Mouse (Mus musculus) MN1 (cell line): ENCODE measurements around the gene Emc7.

Source experiments
- DNase-seq: peaks from one replicate; pipeline ENCODE4 v3.0.0-alpha.2; 2016; ENCODE audit warnings: low spot score

Emc7 gene

DNA sequence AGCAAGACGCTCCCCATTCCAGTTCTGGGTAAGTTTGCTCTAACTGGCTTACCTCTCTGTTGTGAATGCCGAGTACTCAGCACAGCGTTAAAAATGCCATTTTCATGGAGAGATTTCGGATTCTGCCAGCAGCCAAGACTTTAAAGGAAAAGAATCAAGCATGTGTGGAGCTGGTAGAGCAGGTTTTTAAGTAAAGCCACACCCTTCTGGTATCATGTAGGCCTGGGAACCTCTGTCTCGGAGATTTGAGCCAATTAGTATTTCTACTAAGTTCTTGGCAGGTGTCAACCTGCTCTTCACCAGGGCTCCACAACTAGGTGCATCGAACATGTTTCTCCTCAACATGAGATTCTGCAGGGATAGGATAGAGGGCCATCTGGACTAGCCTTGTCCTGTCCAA is 21.8 kb downstream of the Emc7 start:
- DNase-seq, result no peak

DNA sequence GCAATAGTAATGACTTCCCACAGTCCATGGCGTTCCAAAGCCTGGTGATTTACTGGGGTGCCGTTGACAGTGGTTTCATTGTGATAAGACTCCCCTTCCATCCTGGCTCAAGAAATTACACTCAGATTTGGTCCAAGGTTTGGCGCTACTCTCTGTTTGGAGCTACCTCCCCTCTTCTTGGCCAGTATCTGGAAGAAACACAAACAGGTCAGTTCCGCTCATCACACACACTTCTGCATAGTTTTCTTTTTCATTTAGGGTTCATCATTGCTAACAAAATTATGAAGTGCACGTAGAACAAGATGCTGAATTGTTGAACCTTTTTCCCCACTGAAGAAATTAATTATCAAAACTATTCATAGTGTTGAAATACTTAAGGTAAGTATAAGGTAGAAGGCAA is 25.9 kb downstream of the Emc7 start, which contains the start of gene Chrm5:
Gene Chrm5, minus strand, starts transcription at position 101 of the 400 bp plus-strand sequence.
- DNase-seq, result no peak

DNA sequence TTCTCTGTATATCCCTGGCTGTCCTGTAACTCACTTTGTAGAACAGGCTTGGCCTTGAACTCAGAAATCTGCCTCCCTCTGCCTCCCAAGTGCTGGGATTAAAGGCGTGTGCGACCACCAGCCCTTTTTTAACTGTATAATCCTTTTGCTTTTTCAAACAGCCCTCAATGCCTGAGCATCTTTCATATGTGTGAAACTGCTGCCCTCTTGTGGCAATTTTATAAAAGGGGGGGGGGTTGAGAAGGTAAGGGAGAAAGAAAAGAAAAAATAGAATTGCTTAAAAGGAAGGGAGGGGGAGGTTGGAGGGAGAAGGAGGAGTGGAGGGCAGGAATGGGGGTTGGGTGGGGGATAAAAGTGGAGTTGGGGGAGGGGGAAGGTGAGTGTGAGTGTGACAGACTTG is 26.8 kb downstream of the Emc7 start:
- DNase-seq, result peak; percentile 52

DNA sequence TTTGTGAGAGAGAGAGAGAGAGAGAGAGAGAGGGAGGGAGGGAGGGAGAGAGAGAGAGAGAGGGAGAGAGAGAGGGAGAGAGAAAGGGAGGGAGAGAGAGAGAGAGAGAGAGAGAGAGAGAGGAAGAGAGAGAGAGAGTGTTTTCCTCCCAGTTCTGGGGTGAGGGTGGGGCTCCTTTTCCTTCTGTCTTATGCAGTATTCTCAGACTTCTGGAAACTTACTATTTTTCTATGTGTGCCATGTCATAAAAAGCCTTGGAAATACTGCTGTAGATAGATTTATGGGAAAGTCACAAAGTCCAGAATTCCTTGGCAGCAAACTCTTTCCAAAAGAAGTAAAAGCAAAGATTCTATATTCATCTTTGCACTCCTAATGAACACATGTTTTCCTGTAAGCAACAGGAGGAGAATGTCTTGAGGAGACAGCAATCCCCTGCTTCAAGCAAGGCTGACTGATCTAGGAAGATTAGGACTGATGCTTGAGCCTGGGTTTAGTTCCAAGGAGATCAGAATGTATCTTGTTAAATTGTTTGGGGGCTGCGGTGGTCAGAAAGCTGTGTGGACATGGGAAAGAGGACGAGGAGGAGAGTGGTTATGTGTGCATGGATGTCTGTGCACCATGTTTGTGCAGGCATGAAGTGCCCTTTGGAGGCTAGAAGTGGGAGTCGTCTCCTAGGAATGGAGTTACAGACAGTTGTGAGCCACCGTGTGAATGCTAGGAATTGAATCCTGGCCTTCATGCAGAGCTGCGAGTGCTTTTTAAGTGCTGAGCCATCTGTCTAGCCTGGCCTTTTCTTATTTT is 27.9 kb downstream of the Emc7 start:
- no peak for DNase-seq

DNA sequence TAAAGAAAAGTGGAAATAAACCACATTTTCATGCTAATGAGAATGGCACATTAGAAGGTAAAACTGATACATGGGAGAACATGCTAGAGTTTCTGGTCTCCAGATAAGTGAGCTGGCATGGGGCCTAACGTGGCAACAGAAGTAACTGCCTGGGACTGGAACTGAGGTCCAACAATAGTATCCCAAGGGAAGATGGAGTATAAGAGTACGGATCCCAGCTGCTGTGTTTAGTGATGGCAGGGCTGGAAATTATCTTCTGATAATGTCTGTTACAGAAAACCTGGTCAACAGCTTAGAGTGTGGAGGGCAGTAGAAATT is 28.5 kb downstream of the Emc7 start:
- no peak for DNase-seq

DNA sequence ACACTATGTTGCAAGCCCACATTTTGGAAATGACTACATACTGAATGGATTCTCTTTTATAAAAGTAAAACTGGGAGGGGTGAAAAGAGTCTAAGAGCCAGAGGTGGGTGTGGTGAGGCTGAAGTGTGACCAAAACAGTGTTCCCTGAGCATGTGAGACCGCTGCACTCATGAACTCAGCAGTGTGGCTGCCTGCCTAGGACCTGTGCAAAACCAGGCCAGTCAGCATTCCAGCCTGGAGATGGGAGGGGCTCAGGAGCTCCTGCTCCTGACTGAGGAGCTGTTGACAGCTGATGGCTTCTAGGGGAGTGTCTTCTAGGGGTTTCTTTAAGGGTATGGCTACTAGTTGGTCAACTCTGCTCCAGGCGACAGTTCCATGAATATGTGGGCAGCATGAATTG is 30.1 kb downstream of the Emc7 start:
- DNase-seq, result no peak

DNA sequence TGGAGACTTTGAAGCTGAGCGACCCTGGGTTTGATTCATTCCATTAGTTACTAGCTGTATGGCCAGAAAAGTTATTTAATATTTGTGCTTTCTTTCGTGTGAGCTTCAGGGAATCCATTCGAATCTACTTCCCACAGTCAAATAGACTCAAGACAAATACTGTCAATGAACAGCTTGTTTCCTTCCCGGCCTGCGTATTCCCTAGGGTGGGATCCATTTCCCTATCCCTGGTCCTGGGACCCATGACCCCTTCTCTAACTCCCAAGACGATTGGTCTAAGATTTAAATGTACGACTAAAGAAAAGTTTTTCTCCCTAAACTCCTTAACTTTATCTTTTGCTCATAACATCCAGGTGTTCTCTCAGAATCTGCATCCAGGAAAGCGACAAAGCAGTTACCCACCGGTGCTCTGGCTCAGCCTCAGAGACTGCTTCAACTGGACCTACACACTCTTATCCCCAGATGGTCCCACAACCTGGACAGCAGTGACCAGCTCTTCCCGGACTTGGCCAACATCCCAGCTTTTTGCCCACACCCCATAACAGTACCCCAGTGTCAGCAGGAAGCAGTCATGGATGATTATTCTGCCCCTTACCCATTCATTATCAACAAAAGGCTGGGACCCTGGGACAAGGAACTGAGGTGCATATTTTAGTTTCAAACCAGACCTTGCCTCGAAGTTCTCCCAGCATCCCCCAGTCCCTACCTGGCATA is 35.8 kb downstream of the Emc7 start:
- no peak for DNase-seq

DNA sequence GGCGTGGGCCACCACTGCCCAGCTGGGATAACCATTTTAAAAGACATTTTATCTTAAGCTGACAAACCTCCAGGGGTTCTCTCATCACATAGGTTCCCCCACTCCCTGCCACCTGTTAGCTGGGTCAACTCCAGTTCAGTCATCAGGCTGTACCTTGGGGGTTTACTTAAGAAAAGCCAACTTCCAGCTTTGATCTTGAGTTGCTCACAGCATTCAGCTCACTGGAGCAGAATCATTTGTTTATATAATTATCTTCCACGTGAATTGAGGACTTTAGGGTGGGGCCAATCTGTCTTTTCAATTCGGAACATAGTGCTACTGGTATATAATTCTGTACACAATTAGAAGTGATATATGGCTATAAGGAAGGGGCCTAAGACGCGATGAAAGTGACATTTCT is 36.8 kb downstream of the Emc7 start:
- DNase-seq, result peak; percentile 33

DNA sequence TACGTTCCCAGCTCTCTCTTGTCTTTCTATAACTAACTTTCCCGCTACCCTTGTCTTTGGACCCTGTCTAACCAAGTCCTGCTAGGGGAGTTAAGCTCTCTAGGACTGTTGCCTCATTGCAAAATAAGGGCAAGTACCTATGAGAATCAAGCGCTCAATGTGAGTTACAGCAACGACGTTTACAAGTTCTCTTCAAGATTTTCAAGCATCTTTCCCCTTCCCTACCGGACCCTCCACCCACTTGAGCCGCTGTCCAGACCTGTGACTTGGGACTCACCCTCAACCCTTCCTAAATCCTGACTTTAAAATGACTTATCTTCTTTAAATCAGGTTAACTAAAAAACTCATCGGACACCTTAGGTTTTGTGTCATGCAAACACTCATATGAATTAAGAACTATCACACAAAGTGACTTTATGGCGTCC is 37.6 kb downstream of the Emc7 start:
- peak; percentile 35 for DNase-seq

DNA sequence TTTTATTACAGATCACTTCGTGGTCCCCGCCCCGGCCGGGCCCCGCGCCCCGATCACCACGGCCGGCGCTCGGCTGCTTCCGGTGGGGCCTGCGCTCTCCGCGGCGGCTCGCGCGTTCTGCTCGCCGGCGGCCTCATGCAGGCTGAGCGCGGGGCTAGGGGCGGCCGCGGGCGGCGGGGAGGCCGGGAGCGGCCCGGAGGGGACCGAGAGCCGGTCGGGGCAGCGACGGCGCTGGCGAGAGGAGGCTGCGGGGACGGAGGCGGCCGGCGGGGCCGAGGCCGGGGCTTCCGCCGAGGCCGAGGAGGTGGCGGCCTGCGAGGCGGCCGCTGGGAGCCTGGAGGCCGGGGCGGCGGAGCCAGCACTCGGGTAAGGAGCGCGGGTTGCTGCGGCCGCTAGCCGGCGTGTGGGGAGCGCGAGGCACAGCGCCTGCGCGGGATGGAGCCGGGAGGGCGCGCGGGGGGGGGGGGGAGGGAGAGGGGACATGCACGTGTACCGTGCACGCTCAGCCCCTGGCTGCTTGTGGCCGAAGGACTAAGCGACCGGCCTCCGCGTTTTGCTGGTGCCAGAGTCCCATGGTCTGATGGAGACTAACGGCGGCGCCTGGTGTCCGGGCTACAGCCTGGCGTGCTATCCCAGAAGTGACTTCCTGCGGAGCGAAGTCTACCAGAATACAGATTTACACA is 38.2 kb downstream of the Emc7 start, which contains the start of gene Aven:
Gene Aven, plus strand, starts transcription at position 109 of the 683 bp plus-strand sequence.
- peak; percentile 90 for DNase-seq

DNA sequence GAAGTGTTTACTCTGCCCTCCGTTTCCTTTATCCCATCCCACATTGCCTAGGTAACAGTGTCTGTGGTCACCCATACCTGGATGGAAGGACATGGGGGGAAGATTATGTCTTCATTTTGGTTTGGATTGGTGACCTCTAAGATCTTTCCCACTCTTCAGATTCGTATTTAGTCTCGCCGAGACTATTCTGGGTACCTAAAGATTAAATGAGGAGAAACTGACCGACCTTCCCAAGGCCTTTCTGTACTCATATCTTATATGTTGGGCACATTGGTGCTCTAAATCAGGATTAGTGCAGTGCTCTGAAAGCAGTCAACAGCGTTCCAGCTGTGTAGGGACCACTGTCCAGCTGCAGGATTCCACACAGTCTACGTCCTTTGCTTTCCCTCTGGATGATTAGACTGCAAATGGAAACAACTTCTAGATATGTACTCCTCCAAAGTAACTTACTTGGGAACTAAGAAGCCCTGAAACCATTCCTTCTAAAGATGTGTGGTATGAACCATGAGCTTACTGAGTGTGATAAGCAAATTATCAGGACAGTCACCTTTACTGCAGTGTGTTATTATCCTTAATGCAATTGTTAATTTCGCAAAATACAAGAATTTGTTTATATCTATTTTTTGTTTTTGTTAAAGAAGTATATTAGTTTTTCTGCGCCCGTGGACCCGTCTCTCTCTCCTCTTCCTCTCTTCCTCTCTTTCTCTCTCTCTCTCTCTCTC is 38.9 kb downstream of the Emc7 start:
- DNase-seq, result no peak

DNA sequence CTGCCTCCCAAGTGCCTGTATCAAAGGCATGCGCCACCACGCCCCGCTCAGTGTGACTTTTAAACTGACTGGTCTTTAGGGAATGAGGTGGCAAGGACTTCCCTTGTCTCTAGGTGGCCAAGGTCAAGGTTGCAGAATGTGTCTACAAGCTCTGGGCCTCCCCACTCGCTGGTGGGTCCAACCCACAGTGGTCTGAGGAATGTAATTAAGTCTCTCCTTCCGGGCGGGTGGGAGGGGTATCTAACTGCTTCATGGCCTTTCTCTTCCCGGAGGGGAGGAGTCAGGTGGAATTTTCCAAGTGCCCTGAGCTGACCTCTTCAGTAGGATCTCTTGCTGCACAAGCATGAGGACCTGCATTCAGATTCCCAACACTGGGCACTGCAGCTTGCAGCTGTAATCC is 43.1 kb downstream of the Emc7 start:
- no peak for DNase-seq

DNA sequence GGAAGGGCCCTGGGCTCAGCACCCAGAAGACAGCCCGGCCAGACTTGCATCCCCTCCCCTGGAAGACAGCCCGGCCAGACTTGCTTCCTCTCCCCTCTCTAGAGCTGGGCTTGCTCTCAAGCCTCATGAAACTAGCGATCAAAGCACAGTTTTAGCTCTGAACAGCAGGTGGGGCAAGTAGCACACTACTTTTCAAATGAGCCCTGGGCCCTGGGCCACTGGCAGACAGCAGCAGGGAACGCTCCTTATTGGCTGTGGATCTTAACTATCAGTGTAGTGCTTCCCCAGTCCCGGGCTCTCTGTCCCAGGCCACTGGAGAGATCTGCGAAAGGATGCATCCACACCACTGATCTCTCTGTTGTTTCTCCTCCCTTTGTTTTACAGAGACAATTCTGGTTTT is 46.4 kb downstream of the Emc7 start:
- DNase-seq, result peak; percentile 81

DNA sequence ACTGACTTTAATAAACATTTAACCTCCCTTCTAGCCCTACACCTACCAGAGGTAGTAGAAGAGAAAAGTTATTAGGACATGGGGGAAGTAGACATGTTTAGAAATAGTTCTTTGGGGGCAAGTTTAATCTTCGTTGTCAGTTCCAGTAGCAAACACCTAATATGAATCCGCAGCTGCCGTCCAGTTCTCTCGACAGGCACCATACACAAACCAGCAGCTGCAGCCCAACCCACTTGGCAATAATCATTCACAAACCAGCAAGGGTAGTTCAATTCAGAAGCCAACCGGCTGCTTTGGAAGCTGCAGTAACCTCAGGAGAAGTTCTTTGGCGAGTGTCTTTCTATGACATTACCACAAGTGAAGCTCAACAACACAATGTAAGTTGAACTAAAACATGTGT is 49.2 kb downstream of the Emc7 start:
- no peak for DNase-seq

DNA sequence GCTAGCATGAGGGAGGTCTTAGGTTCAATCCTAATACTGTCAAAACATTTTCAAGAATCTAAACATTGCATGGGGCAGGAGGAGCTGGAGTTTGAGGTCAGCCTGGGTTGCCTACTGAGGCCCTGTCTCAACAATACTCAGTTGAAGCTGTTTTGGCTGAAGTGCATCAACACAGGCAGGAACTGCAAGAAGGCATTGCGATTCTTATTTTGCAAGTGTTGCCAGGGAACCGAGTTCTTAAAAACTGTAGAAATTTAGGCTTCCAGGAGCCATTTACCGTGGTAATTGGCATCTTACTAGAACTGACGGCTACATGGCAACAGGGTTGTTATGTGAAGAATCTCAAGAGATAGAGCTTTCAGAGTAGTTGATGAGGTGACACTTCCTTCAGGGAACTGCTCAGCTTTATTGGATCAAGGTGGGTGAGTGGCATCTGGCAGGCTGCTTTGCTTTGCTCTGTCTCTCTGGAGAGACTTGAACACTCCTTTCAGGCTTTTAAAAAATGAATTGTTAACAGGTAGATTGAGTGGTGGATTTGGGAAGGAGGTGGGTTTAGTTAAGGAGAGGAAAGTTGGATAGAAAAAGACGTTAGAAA is 52.1 kb downstream of the Emc7 start:
- no peak for DNase-seq

DNA sequence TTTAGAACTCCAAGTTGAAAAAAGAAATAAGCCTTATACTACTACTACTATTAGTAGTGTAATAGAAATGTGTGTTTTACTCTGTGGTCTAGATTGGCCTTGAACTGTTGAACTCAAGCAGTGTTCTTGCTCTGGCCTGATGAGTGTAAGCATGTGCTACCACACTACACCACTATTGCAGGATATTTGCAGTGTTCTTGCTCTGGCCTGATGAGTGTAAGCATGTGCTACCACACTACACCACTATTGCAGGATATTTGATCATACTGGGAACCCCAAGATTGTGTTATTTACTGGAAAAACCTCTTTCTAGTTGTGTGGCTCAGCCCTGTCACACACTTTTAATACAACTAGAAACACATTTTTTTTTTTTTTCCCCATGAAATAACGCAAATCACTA is 52.6 kb downstream of the Emc7 start:
- no peak for DNase-seq

DNA sequence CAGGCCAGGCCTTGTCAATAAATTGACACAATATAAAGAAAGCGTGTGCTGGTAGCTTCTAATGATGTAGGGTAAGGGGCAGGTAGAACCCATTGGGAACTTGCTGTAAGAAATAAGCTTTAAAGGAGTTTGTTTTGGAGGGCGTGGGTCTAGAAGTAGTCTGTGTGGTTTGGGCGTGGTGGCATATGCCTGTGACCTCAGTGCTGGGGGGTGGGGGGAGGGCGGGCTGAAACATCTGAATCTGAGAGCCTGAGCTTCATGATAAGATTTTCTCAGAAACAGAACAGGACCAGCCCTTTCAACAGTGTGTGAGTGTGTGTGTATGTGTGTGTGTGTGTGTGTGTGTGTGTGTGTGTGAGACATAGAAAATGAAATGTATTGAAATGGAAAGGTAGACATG is 55.3 kb downstream of the Emc7 start:
- DNase-seq, result no peak

DNA sequence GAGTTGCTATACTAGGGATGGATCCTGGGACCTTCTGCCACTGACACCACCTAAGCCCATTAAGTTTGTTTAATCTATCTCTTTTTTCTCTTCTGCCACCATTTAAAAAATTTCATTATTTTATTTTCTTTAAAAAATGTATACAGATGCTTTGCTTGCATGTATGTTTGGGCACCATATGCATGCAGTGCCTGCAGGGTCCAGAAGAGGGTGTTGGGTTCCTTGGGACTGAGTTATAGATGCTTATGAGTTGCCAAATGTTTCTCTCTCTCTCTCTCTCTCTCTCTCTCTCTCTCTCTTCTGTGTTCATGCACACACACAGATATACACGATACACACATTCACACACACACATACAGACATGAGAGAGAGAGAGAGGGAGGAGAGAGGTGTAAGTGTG is 58.2 kb downstream of the Emc7 start:
- DNase-seq, result no peak

DNA sequence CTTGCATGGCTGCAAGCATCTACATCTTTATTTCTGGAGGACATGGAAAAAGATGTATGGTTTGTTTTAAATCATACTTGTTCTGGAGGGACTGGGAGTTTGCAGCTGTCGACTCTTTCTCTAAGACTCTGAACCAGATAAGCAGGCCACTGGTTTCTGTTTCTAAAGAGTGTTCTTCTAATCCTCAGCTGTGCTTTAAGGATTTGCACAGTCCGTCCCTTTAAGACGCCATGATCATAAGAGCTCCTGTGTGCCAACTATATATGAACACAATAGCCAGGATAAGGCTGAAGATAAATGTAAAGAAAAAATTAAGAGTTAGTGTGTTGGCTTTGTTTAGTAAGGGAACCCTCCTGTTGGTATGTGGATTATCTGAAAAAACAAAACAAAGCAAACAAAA is 61.9 kb downstream of the Emc7 start:
- no peak for DNase-seq

DNA sequence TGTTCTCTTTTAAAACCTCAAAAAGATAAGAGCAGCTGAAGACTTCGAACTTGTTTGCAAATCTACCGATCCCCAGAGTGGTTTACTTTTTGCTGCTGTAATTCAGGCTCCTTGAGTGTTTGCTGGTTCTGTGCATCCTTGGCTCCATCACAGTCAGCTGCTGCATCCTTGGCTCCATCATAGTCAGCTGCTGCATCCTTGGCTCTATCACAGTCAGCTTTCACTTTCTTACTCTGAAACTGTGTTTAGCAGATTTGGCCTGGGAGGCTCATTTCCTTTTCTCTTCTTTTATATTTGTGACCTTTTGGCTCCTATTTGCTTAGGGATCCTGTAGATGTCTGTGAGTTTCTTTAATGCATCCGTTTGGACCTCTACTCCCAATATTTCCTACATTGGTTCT is 62.4 kb downstream of the Emc7 start:
- no peak for DNase-seq

DNA sequence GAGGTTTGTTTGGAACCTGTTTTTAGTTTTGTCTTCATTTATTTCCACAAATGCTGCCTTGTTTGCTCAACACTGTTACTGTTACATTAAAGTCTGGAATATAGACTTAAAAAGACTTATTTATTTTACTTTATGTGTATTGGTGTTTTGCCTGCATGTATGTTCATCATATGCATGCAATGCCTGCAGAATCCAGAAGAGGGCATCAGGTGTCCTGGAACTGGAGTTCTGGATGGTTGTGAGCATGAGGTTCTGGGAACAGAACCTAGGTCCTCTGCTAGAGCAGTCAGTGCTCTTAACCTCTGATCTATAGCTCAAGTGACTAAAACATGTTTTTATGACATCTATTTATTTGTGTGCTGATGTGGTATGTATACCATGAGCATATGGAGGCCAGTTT is 63.7 kb downstream of the Emc7 start:
- no peak for DNase-seq
